Mouse (Mus musculus) gastrocnemius, adult 2 months (tissue): ENCODE results near the gene Txn2. TPM values are rescaled to one million over a fixed set of nuclear protein-coding genes. Genes with fewer than 3 reads are reported as not detected.

Source experiments
- DNase-seq: peaks from one replicate; pipeline ENCODE4 v3.0.0; 2022
- H3K27ac ChIP-seq: fragments of 200-600 bp; 2 replicates; pipeline ENCODE4 v1.8.1; 2022; ENCODE audit warnings: mild to moderate bottlenecking
- H3K4me3 ChIP-seq: fragments of 200-600 bp; 2 replicates; pipeline ENCODE4 v1.8.1; 2022; ENCODE audit warnings: mild to moderate bottlenecking, moderate library complexity
- CTCF ChIP-seq: fragments of 200-600 bp; IDR thresholded peaks from 2 replicates; pipeline ENCODE4 v1.8.1; 2022; ENCODE audit warnings: antibody characterized with exemption, mild to moderate bottlenecking, moderate library complexity
- intact Hi-C: fragments of 180-260 bp; cut with DNase I; formaldehyde crosslinking; loops from one replicate; pipeline ENCODE4 v1.15.1; 2025
- long read RNA-seq, 2 experiments: library from polyadenylated mRNA; stranded (forward); transcript quantifications; one replicate each; pipeline ENCODE4 v2.0.0; 2021
- total RNA-seq, 2 experiments: library from RNA; stranded (reverse); gene quantifications; 2 replicates each; pipeline ENCODE4 v1.2.3; 2021

Txn2 gene
- total RNA-seq = 100 to 1,000 TPM; 189 to 247 TPM
- long read RNA-seq, experiment 1, transcript Txn2-201 (4 exons, 1,298 nt) = major isoform, 298 of 337 reads
- long read RNA-seq, experiment 1, partial matches to known transcripts = 3 of 337 reads
- long read RNA-seq, experiment 1, other reads (novel, unspliced or antisense) = 34 of 337 reads
- long read RNA-seq, experiment 2, transcript Txn2-201 (4 exons, 1,298 nt) = major isoform, 363 of 398 reads
- long read RNA-seq, experiment 2, partial matches to known transcripts = 1 of 398 reads
- long read RNA-seq, experiment 2, other reads (novel, unspliced or antisense) = 32 of 398 reads

DNA sequence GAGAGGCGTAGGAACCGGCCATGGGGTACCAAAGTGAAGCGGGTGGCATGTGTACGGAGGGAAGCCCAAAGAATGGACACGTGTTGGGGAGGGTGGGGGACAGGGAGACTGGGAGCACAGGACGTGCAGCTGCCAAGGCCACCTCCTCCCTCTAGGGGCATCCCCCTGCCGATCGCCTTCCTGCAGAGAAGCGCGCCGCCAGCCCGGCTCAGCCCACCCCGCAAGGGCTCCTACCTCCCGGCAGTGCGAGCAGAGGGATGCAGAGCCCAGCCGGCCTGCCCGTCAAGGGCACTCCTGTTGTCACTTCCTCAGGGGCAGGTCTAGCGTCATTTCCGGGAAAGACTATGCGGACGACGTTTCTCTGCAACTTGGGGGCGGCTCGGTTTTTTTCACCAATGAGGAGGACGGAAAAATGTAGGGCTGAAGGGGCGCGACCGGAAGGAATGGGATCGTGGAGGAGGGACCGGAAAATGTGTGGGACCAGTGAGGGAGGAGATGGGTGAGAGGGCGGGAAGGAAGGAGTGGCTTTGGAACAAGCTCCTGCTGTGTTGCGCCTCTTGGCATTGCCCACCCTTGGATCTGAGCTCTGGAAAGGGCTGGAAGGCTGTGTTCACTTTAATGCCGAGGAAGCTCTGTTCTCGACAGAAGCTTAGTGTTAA is at the start of gene Txn2:
TSS of gene Txn2 (minus strand) at position 334 of the 659 bp plus-strand sequence.
- DNase-seq = peak; percentile 97
- Histone ChIP-seq H3K4me3 (peak within 1 kb of the TSS; percentile 83), H3K27ac (peak within 1 kb of the TSS; percentile 100)
- TF ChIP-seq CTCF = 0 out of 2 replicates have a peak, but pooled peaks have one; percentile 5
- intact Hi-C loops = no loop called here

DNA sequence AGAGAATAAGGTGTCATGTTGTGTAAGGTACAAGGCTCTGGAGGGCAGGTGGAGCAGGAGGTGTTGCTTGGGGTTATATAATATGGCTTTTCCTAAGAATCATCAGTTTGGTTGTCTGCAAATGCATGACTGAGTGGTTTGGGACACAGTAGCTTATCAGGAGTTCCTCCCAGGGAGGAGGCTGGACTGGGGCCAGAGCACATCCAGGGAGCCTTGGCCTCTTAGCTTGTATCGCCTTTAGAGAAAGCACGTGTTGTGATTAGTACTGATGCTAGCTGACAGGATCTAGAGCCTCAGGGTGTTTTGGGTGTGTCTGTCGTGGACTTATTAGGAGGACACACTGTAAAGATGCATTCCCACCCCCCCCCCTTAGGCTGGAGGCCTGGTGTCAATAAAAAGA is 48.9 kb upstream of the Txn2 start:
- no peak overlapping the region for H3K4me3 ChIP-seq
- intact Hi-C loops = loop anchor here (10.0 kb wide), 1 partner anchor 427 kb away; the partner anchor contains the start of genes Mpst and Tst
- TF ChIP-seq CTCF = no peak
- DNase-seq = no peak
- H3K27ac ChIP-seq = no peak overlapping the region

DNA sequence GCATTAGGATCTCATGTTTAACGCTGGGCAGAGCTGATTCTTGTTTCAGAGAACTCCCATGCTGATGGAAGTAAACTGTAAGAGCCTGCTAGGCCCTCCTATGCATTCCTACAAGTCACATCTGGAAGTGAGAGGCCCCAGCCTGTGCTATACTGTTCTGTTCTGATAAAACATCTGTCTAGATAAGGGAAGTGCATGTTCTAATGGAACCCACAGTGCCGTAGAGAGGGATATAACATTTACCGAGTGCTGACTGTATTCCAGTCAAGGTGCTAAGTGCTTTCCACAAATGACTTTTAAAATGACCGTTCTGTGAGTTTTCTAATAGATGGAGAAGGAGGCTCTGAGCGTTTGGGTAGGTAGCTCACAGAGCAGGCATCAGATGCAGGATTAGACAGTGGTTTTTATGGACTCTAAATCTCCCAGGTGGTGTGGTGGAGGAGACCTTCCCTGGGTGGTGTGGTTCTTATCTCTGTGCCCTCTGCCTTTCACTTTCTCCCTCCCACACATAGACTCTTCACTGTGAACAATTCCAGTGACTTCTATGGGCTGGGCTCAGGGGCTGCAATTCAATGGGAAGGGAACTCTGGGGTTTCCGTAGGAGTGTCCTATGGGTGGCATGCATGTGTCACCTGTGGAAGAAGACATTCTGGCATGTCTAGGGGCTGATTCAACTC is 45.5 kb upstream of the Txn2 start:
- TF ChIP-seq CTCF = no peak
- intact Hi-C loops = loop anchor here (5.0 to 10.0 kb wide), 2 partner anchors 42 to 430 kb away; partner anchors contain the start of genes Mpst and Tst
- no peak overlapping the region for H3K4me3 ChIP-seq
- H3K27ac ChIP-seq = no peak overlapping the region
- DNase-seq = no peak

DNA sequence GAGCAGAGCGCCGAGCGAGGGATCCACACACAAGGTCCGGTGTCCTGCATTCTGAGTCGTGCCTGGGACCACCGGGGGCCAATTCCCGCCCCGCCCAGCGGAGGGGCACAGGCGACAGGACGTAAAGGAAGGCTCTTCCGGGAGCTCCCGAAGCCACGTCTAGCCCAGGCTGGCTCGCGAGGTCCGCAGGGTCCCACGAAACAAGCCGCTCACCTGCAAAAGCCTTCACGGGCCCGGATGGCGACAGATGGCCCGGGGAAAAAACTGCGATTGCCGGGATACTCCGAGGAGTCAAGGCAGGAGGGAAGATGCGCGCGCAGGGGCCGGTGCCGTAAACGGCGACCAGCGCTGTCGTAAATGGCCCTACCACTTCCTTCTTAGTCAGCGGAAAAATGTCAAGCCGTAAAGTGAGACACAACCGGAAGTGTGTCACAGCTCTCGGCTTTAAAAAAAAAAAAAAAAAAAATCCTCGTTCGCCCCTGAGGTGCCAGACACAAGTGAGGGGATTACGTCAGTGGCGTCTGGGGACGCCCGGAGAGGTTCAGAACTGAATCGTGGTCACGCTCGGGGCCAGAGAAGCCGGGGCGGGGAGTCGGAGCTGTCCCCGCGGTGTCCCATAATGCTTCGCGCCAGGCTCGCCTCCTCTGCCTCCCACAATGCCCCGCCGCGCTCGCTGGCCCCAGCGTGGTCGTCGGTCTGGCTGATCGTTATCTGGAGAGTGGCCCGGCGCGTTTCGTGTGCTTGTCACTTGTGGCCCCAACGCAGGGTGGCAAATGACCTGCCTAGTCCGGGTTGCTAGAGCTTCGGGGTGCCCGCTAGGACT is 41.9 kb upstream of the Txn2 start, which contains the start of gene Eif3d:
TSS of gene Eif3d (minus strand) at position 344 of the 823 bp plus-strand sequence.
- H3K27ac ChIP-seq = peak within 1 kb of the TSS; percentile 99
- intact Hi-C loops = loop anchor here (5.0 to 10.0 kb wide), 2 partner anchors 38 to 434 kb away; partner anchors contain the start of genes Mpst and Tst
- DNase-seq = peak; percentile 97

DNA sequence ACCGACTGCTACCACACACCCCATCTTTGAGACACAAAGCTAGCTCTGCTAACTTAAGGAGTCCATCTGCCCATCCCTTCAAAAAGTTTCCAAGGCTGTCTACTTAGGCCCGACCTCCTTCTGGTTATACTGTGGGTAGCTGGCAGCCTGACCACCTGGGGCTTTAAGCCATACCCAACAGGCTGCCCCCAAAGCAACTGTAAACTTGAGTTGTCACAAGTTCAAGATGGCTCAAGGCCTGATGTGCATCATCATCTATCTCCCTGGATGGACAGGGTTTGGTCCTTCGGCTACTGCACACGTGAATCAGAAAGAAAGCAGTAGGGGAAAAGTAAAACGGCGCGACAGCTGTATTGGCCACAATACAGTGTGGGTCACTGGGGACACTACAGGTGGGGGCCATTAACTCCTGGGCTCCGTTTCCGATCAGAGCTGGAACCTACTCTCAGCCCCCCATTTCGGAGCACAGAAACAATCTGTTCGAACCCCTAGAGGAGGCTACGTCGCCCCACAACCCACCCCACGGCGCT is 41.2 kb upstream of the Txn2 start:
- Histone ChIP-seq H3K27ac (peak overlapping the region; percentile 99), H3K4me3 (peak overlapping the region; percentile 80)
- no peak for DNase-seq
- TF ChIP-seq CTCF = no peak
- intact Hi-C loops = loop anchor here (5.0 to 10.0 kb wide), 3 partner anchors 38 to 435 kb away; partner anchors contain the start of genes Ift27, Mpst and Tst

More for the DNA sequence above, 41.9 kb upstream of the Txn2 start, which contains the start of gene Eif3d:
- peak within 1 kb of the TSS; percentile 80 for H3K4me3 ChIP-seq
- TF ChIP-seq CTCF = no peak

DNA sequence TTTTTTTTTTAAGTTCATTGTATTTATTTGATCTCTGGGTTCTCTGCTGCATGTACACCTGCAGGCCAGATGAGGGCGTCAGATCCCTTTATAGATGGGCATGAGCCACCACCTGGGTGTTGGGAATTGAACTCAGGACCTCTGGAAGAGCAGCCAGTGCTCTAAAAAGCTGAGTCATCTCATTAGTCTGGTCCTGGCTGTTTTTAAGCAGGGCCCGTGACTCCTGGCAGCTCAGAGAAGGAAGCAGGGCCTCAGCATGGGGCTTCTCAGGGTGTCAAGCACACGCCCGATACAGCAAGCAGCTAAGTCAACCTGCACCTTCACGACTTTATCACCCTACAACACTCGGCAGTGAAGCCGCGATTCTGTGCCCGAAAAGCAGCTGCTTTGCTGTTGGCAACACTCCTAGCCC is 36.3 kb upstream of the Txn2 start:
- intact Hi-C loops = loop anchor here (5.0 kb wide), 1 partner anchor 207 kb away; the partner anchor contains the start of gene Ift27
- no peak overlapping the region for H3K27ac ChIP-seq
- DNase-seq = no peak
- H3K4me3 ChIP-seq = no peak overlapping the region
- no peak; the same call in 1 of the 2 replicates for TF ChIP-seq CTCF

DNA sequence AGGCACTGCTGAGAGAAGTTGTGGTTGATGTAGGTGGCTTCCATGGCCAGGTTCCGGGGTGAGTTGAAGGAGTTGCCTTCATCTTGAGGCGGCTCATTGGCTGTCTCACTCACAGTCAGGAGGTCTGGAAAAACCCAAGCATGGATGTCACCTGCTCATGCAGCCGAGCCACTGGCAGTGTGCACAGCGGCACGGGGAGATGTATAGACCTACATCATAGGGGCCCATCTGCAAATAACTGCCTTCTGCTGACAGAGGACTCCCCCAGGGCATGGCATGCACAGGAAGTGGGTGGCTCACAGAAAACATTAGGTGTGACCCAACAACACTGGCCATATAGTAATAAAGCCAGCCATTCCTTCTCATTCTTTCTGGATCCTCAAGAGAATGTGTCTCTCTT is 33.6 kb upstream of the Txn2 start:
- Histone ChIP-seq H3K27ac (no peak overlapping the region), H3K4me3 (no peak overlapping the region)
- no peak for DNase-seq
- no peak for TF ChIP-seq CTCF
- intact Hi-C loops = no loop called here

DNA sequence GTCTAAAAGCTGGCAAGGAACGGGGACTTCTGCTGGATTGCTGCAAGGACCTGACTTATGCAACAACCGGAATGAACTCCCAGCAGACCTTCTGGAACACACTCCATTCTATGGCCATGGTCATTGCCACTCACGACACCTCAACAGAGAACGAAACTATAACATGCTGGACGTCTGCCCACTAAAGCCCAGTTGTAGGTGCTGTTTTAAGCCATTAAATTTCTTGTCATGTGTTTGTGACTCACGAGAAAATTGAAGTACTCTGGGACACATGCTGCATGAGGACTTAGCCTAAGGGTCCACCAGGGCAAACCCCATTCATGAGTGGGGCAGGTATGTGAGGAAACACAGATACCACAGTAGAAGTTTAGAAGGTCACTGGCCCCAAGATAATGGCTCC is 31.9 kb upstream of the Txn2 start:
- intact Hi-C loops = no loop called here
- TF ChIP-seq CTCF = no peak
- DNase-seq = no peak
- Histone ChIP-seq H3K27ac (no peak overlapping the region), H3K4me3 (no peak overlapping the region)

DNA sequence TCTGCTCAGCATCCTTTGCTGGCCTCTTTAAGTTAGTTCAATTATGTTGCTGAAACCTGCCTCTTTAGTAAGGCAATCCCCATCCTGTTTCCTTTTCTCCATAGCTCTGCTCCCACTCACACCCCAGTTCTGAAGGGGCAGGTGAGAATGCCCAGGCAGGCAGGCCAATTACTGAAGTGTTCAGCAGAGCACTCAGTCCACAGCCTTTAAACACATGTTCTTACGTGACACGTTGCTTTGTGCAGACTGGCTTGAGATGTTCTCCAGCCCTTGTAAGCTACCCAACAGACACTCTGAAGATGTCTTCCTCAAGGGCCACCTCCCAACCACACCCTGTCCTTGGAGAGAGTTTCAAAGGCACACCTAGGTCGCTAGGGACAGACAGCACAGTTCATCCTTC is 29.3 kb upstream of the Txn2 start:
- intact Hi-C loops = no loop called here
- H3K4me3 ChIP-seq = no peak overlapping the region
- no peak overlapping the region for H3K27ac ChIP-seq
- no peak for DNase-seq
- no peak for TF ChIP-seq CTCF

DNA sequence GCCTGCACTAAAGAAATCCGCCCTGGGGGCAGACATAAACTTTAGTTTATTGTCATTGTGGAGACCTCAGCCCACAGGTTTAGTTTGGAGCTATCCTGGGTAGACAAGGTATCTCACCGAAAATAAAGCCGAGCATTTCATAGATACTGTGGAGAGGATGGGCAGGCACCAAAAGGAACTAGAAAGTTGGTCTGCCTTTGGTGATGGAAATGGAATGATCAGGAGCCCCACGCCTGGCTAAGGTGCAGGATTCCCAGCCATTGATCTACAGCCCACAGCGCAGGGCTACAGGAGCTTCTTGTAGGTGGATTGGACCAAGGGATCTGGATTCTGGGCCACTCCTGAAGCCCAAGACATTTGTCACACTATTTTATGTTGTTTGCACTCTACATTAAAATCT is 28.8 kb upstream of the Txn2 start:
- no peak overlapping the region for H3K4me3 ChIP-seq
- H3K27ac ChIP-seq = no peak overlapping the region
- intact Hi-C loops = no loop called here

DNA sequence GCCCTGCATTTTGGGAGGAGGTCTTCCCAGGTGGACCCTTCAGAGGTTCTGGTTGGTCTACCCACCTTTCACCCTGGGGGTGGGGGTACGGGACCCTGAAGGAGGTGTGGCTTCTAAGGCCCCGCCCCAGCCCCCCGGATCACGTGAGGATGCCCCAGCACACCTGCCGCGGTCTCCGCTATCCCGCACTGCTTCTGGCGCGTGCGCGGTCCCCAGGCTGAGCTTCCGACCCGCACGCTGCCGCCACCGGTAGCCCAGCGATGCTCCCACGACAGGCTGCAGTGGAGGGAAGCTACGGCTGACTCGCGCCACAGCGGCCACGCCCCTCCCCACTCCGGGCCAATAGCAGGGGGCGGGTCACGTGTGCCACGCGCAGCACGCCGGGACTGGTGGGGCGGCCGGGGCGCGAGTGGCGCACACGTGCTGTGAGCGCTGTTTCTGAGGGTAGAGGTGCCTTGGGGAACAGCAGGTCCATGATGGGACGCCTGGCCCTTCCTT is 27.6 kb upstream of the Txn2 start, which contains the start of gene Foxred2:
TSS of gene Foxred2 (minus strand) at position 319 of the 498 bp plus-strand sequence.
- peak; percentile 88 for DNase-seq
- Histone ChIP-seq H3K27ac (peak within 1 kb of the TSS; percentile 35; the same call in 1 of the 2 replicates), H3K4me3 (peak within 1 kb of the TSS; percentile 74)
- intact Hi-C loops = loop anchor here (1.0 kb wide), 1 partner anchor 23 kb away; no protein-coding TSS in a partner anchor
- TF ChIP-seq CTCF = peak; percentile 48

More for the DNA sequence above, 28.8 kb upstream of the Txn2 start:
- DNase-seq = no peak
- TF ChIP-seq CTCF = no peak
